Mouse (Mus musculus): ENCODE measurements around the gene Lrrc46. TPM values are rescaled to one million over a fixed set of nuclear protein-coding genes. Genes with fewer than 3 reads are reported as not detected.

The Lrrc46 gene
- total RNA-seq, 2 experiments from 2014 or later: 0.76 to 0.85 TPM

GRCm38 (mm10) chr11:97013121-97013670, 28.0 kb downstream of the Lrrc46 start, which contains the start of gene Sp6:
TSS of gene Sp6 (plus strand) at chr11:97013394.
- DNase-seq: no peak

- DNase-seq: no peak
Observed at GRCm38 (mm10) chr11:97009198-97009790, 31.9 kb downstream of the Lrrc46 start.

- no peak for DNase-seq
Observed at GRCm38 (mm10) chr11:97007093-97007794, 34.0 kb downstream of the Lrrc46 start.

- DNase-seq: no peak
Observed at GRCm38 (mm10) chr11:97003170-97003569, 38.0 kb downstream of the Lrrc46 start.

- DNase-seq: peak in 1 of 2 experiments; percentile 15
Observed at GRCm38 (mm10) chr11:96997380-96997956, 43.7 kb downstream of the Lrrc46 start.

GRCm38 (mm10) chr11:96996773-96997379, 44.3 kb downstream of the Lrrc46 start:
- no peak for DNase-seq

GRCm38 (mm10) chr11:96995836-96996772, 45.1 kb downstream of the Lrrc46 start:
- no peak for DNase-seq

GRCm38 (mm10) chr11:96995031-96995430, 46.2 kb downstream of the Lrrc46 start:
- no peak for DNase-seq

- DNase-seq: no peak
Observed at GRCm38 (mm10) chr11:96992722-96993311, 48.4 kb downstream of the Lrrc46 start.

- no peak for DNase-seq
Observed at GRCm38 (mm10) chr11:96991501-96991900, 49.7 kb downstream of the Lrrc46 start.

GRCm38 (mm10) chr11:96987873-96988655, 53.1 kb downstream of the Lrrc46 start:
- DNase-seq: no peak

GRCm38 (mm10) chr11:96986463-96986862, 54.7 kb downstream of the Lrrc46 start:
- DNase-seq: no peak

GRCm38 (mm10) chr11:96984903-96985302, 56.3 kb downstream of the Lrrc46 start:
- DNase-seq: no peak

Small RNA genes within 50 kb of the gene (microRNA-seq; reads per million reads assigned to microRNA genes)
- 0 to 1.1 reads per million in 2 experiments for gene Mir8103

Other genes with a start within 250 kb of the Lrrc46 start
- 100 to 1,000 TPM; 201 to 234 TPM for gene Nfe2l1, start 211.4 kb downstream of the Lrrc46 start, total RNA-seq (2021)
- 1 to 10 TPM; 5.5 to 7.8 TPM for gene Copz2, start 191.5 kb downstream of the Lrrc46 start, total RNA-seq (2021)
- 10 to 100 TPM; 32.8 to 34.0 TPM for gene Cdk5rap3, start 124.9 kb downstream of the Lrrc46 start, total RNA-seq (2021)
- gene Prr15l, start 113.3 kb downstream of the Lrrc46 start, total RNA-seq (2021): not detected
- gene Pnpo, start 97.4 kb downstream of the Lrrc46 start, total RNA-seq (2021): 10 to 100 TPM; 29.8 to 34.5 TPM
- gene Sp2, start 58.4 kb downstream of the Lrrc46 start, total RNA-seq (2021): 10 to 100 TPM; 12.3 to 12.6 TPM
- gene Sp6, start 28.0 kb downstream of the Lrrc46 start, total RNA-seq (2021): 1 to 10 TPM in 1 of 2 experiments, under 1 TPM in 1; 0.78 to 1.2 TPM
- 1 to 10 TPM; 4.5 to 4.9 TPM for gene Scrn2, start 11.5 kb downstream of the Lrrc46 start, total RNA-seq (2021)
- gene Mrpl10, start 153 bp upstream of the Lrrc46 start, total RNA-seq (2021): 10 to 100 TPM; 74.8 to 75.4 TPM
- gene Osbpl7, start 9.2 kb upstream of the Lrrc46 start, total RNA-seq (2021): 10 to 100 TPM; 16.0 to 16.9 TPM
- gene Tbx21, start 73.9 kb upstream of the Lrrc46 start, total RNA-seq (2021): under 1 TPM in 1 of 2 experiments, not detected in 1; 0.15 TPM
- gene Tbkbp1, start 110.1 kb upstream of the Lrrc46 start, total RNA-seq (2021): 10 to 100 TPM; 83.8 to 94.3 TPM
- gene Kpnb1, start 146.5 kb upstream of the Lrrc46 start, total RNA-seq (2021): 100 to 1,000 TPM; 128 to 132 TPM
- 100 to 1,000 TPM; 150 to 154 TPM for gene Npepps, start 239.2 kb upstream of the Lrrc46 start, total RNA-seq (2021)

Measured in layer of hippocampus, postnatal 36 days (tissue).